Mouse (Mus musculus) neural tube, embryonic 14.5 days (tissue): ENCODE data around the gene Cfap45. TPM values are rescaled to one million over a fixed set of nuclear protein-coding genes. Genes with fewer than 3 reads are reported as not detected.

Experiments
- ATAC-seq: fragments of 200-750 bp; cut with Nextera tagmentation; 2 replicates; pipeline ENCODE4 v1.8.0; 2017; ENCODE audit warnings: low read depth, mild to moderate bottlenecking, moderate TSS enrichment, moderate library complexity
- H3K27ac ChIP-seq: fragments of 300-500 bp; sonication (generic); 2 replicates; pipeline ENCODE4 v1.5.1; 2014; ENCODE audit warnings: low read depth, mild to moderate bottlenecking, control low read depth, low read length, moderate library complexity, mixed read lengths
- H3K27me3 ChIP-seq: fragments of 300-500 bp; sonication (generic); 2 replicates; pipeline ENCODE4 v1.6.1; 2014; ENCODE audit warnings: low read length; ENCODE audit not compliant: control insufficient read depth, insufficient read depth
- H3K36me3 ChIP-seq: fragments of 300-500 bp; sonication (generic); 2 replicates; pipeline ENCODE4 v1.6.1; 2014; ENCODE audit warnings: low read length, mixed read lengths; ENCODE audit not compliant: control insufficient read depth, insufficient read depth
- H3K4me1 ChIP-seq: fragments of 300-500 bp; sonication (generic); 2 replicates; pipeline ENCODE4 v1.6.1; 2014; ENCODE audit warnings: low read length; ENCODE audit not compliant: control insufficient read depth, insufficient read depth
- H3K4me2 ChIP-seq: fragments of 300-500 bp; sonication (generic); 2 replicates; pipeline ENCODE4 v1.6.1; 2014; ENCODE audit warnings: mild to moderate bottlenecking, low read depth, low read length, control low read depth
- H3K4me3 ChIP-seq: fragments of 300-500 bp; sonication (generic); 2 replicates; pipeline ENCODE4 v1.5.1; 2014; ENCODE audit warnings: low read depth, low read length, control low read depth, mixed read lengths
- H3K9ac ChIP-seq: fragments of 300-500 bp; sonication (generic); replicated peaks from 2 replicates; pipeline ENCODE4 v1.6.1; 2014; ENCODE audit warnings: low read depth, mild to moderate bottlenecking, control low read depth, low read length, mixed read lengths
- H3K9me3 ChIP-seq: fragments of 300-500 bp; sonication (generic); 2 replicates; pipeline ENCODE4 v1.6.1; 2016; ENCODE audit warnings: low read length; ENCODE audit not compliant: control insufficient read depth
- WGBS: fragments of 180-500 bp; shearing (Covaris S2); extraction: QIAGEN DNeasy Blood & Tissue Kit; methylation state at CpG from one replicate; pipeline ENCODE4 v1.1.7; 2014; 5-methylcytosine and 5-hydroxymethylcytosine counted together
- polyA plus RNA-seq: library from polyadenylated mRNA; unstranded; fragments of >200 nt; fragmentation: Nextera tagmentation; extraction: Ambion mirVana; gene quantifications from 2 replicates; pipeline ENCODE4 v1.2.1, GENCODE M21; 2014

Gene Cfap45
- polyA plus RNA-seq, 1 experiment from 2014 or later = 3.5 TPM

DNA sequence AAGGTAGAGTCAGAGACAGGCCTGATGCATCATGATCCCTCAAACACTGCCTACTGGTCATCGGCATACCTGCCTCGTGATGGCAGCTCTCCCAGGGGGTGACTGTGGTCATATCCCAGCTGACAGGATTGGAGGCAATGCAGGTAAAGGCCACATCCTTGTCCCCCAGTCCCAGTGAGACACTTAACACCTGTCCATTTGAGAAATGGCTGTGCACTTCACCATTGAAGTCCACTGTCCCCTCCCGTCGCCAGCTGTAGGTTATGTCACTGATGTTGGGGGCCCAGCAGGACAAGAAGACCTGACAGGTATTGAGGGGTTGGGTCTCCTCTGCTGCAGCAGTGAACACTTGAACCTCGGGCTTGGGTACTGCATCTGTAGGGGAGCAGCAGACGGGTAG, 63.7 kb downstream of the Cfap45 start:
- H3K4me1 ChIP-seq = peaks cover 11% of the 10 kb centered on the region
- H3K27ac ChIP-seq = no peak overlapping the region
- no peak overlapping the region for H3K9ac ChIP-seq
- no peaks in the 10 kb centered on the region for H3K9me3 ChIP-seq
- 90% methylated on average over 6 of the region's 6 CpGs for WGBS
- ATAC-seq = no peak
- no peak overlapping the region for H3K4me2 ChIP-seq
- no peak overlapping the region for H3K4me3 ChIP-seq
- no peaks in the 10 kb centered on the region for H3K27me3 ChIP-seq
- no peaks in the 10 kb centered on the region for H3K36me3 ChIP-seq

DNA sequence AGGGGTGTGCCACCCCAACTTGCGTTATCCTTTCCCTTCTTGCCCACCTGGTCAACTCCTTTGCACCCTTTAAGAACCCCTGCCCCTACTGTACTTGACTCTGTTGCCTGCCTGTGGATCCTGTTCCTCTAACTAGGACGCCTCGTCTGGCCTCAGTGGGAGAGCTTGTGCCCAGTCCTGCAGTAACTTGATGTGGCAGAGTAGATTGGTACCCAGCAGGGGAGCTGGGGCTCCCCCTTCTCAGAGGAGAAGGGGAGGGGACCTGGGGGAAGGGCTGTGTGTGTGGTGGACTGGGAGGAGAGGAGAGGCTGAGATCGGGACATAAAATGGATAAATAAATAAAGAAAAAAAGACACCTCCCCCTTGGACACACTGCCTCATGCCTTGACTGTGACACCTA, 64.4 kb downstream of the Cfap45 start:
- Histone ChIP-seq H3K4me3 (no peak overlapping the region), H3K4me2 (no peak overlapping the region), H3K9ac (no peak overlapping the region), H3K27ac (peak overlapping the region; percentile 78; the same call in 1 of the 2 replicates), H3K36me3 (no peaks in the 10 kb centered on the region), H3K27me3 (no peaks in the 10 kb centered on the region), H3K9me3 (no peaks in the 10 kb centered on the region), H3K4me1 (peaks cover 11% of the 10 kb centered on the region)
- whole genome bisulfite sequencing = 50% methylated on average over 4 of the region's 4 CpGs
- ATAC-seq = no peak

DNA sequence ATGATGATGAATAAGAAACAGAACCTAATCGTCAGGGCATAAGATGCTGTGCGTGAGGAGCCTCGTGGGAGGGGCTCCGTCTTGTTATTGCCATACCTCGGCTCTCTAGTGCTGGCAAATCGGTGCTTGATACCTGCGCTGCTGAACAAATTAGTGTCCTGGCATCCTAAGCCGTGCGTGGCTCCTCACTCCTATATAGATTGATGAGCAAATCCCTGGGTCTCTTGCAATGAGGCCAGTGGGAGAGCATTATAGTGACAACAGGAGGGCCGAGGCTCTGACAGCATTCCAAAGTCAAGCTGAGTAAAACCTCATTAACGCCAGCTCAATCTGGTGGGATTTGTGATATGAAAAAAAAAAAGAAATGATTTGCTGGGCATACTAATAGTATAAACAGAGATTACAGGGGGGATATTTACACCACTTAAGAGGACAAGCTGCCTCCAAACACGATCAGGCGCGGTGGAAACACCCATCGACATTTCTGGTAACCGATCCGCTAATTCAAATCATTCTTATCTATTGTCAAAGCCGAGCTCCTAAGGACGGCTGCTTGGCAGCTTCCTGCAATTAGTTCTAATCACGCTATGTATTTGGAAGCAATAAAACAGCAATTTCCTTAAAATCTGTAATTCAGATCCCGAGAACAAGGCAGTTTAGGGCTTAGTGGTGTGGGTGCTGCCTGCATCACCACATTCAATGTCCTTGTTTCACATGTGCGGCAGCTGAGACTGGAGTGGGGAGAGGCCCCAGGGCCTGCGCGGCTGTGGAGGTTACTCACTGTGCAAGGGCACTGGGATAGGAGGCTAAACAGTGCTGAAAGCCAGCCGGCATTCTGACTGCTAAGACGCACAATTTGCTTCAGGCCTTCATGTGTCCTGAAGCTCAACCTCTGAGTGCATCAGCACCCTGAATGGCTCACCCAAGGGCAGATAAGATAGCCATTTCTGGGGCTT, 65.3 kb downstream of the Cfap45 start:
- Histone ChIP-seq H3K4me2 (peak overlapping the region; percentile 9; the same call in 1 of the 2 replicates), H3K36me3 (no peaks in the 10 kb centered on the region), H3K27me3 (no peaks in the 10 kb centered on the region), H3K4me3 (no peak overlapping the region), H3K4me1 (peaks cover 11% of the 10 kb centered on the region), H3K9me3 (no peaks in the 10 kb centered on the region), H3K27ac (peak overlapping the region; percentile 78), H3K9ac (no peak overlapping the region)
- WGBS = 13% methylated on average over 26 of the region's 26 CpGs
- peak; percentile 87 for ATAC-seq

DNA sequence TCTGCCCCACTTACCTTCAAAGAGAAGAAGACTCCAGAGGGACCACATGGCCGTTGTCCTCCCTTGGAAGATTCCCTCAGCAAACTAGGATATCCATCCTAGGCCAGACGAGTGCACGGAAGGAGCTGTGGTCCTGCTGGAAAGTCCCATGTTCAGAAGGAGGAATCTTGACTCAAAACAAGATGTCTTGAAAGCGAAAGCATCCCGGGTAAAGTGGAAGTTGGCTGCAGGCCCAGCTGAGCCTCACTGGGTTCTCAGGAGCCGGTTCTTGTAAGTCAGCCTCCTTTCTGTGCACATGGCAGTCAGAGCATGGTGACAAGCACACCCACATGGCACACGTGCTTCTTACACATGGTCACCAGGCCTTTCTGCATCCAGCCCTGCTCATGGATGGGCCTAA, 69.8 kb downstream of the Cfap45 start, which contains the start of gene Slamf8:
TSS of gene Slamf8 (minus strand) at position 184 of the 400 bp plus-strand sequence.
- H3K4me2 ChIP-seq = no peak within 1 kb of the TSS
- no peaks in the 10 kb centered on the region for H3K27me3 ChIP-seq
- H3K9ac ChIP-seq = no peak within 1 kb of the TSS
- H3K27ac ChIP-seq = no peak within 1 kb of the TSS
- no peak for ATAC-seq
- H3K36me3 ChIP-seq = no peaks in the 10 kb centered on the region
- H3K9me3 ChIP-seq = no peaks in the 10 kb centered on the region
- H3K4me1 ChIP-seq = peaks cover 9% of the 10 kb centered on the region
- 84% methylated on average over 7 of the region's 7 CpGs for WGBS
- no peak within 1 kb of the TSS for H3K4me3 ChIP-seq

DNA sequence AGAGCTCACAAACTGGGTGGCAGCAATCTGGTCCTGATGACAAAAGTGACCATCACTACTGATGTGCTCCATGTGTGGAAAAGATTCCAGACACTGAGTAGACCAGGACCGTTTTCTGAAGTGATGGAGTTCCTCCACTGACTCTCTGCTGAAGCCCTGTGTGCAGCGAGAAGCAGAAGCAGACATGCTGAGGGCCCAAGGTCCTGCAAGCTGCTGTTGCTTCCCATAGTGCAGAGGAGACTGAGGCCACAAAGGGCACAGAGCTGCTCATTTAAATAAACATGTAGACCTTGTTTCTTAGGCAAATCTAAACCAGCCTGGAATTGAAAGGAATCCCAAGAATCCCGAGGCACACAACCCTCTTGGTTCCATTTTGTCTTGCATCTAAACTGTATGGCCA, 72.7 kb downstream of the Cfap45 start:
- H3K4me1 ChIP-seq = no peaks in the 10 kb centered on the region
- no peaks in the 10 kb centered on the region for H3K27me3 ChIP-seq
- WGBS = 73% methylated on average over 3 of the region's 3 CpGs
- no peak overlapping the region for H3K9ac ChIP-seq
- no peaks in the 10 kb centered on the region for H3K9me3 ChIP-seq
- H3K4me2 ChIP-seq = no peak overlapping the region
- H3K4me3 ChIP-seq = no peak overlapping the region
- no peak overlapping the region for H3K27ac ChIP-seq
- no peak for ATAC-seq
- no peaks in the 10 kb centered on the region for H3K36me3 ChIP-seq

DNA sequence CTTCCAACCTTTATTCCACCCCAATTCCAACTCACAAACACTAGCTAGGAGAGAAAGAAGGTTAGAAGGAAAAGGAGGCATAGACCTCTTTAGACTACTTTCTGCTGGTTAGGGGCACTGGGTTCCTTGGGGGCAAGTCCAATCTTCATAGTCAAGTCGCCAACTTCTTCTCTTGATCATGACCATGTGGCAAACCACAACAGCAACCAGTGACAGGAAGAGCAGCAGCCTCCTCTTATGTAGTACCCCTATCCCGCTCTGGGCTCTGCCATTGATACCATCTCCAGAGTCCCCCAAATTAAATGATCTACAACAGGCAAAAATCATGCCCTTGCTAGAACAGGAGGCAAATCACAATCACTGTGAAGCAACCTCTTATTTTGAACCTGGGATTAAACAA, 73.4 kb downstream of the Cfap45 start:
- no peak overlapping the region for H3K9ac ChIP-seq
- no peaks in the 10 kb centered on the region for H3K27me3 ChIP-seq
- H3K36me3 ChIP-seq = no peaks in the 10 kb centered on the region
- 84% methylated on average over 2 of the region's 2 CpGs for WGBS
- H3K27ac ChIP-seq = no peak overlapping the region
- H3K4me2 ChIP-seq = no peak overlapping the region
- H3K4me3 ChIP-seq = no peak overlapping the region
- H3K4me1 ChIP-seq = no peaks in the 10 kb centered on the region
- no peak for ATAC-seq
- no peaks in the 10 kb centered on the region for H3K9me3 ChIP-seq

DNA sequence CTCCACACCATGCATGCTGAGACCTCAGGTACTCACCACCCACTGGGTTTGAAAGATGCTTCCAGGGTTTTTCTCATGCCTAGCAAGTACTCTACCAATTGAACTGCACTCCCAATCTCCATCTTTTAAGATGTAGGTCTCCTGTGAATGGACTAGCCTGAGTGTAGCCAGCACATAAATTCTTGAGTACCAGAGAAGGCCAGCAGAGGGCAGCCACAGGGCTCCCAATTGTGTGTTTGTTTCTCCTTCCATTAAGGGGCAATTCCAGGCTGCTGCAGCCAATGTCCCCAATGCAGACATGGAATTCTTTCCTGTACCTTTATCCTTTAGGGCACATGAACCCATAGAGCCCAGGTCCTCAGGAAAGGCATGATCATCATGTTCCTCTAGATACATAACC, 73.9 kb downstream of the Cfap45 start:
- no peaks in the 10 kb centered on the region for H3K4me1 ChIP-seq
- H3K9ac ChIP-seq = no peak overlapping the region
- H3K27ac ChIP-seq = no peak overlapping the region
- no peak overlapping the region for H3K4me2 ChIP-seq
- no peaks in the 10 kb centered on the region for H3K27me3 ChIP-seq
- no peak overlapping the region for H3K4me3 ChIP-seq
- no peaks in the 10 kb centered on the region for H3K36me3 ChIP-seq
- peak; percentile 41; the same call in 1 of the 2 replicates for ATAC-seq
- no peaks in the 10 kb centered on the region for H3K9me3 ChIP-seq

Other genes starting within 250 kb of the Cfap45 start
- gene Atp1a2, start 222.7 kb upstream of the Cfap45 start, polyA plus RNA-seq = 23.6 and 27.9 TPM in 2 replicates
- gene Kcnj9, start 191.5 kb upstream of the Cfap45 start, polyA plus RNA-seq = 1.3 and 2.7 TPM in 2 replicates
- gene Kcnj10, start 179.6 kb upstream of the Cfap45 start, polyA plus RNA-seq = 2.3 and 2.6 TPM in 2 replicates
- gene Pigm, start 144.3 kb upstream of the Cfap45 start, polyA plus RNA-seq = 5.2 and 6.1 TPM in 2 replicates
- gene Slamf9, start 45.4 kb upstream of the Cfap45 start, polyA plus RNA-seq = 0.21 and 0.31 TPM in 2 replicates
- gene Igsf9, start 39.0 kb upstream of the Cfap45 start, polyA plus RNA-seq = 29.6 and 32.4 TPM in 2 replicates
- 56.9 and 107 TPM in 2 replicates for gene Tagln2, start 20.8 kb upstream of the Cfap45 start, polyA plus RNA-seq
- gene Vsig8, start 35.1 kb downstream of the Cfap45 start, polyA plus RNA-seq = 1.4 and 1.5 TPM in 2 replicates
- not detected in 2 replicates for gene Slamf8, start 69.8 kb downstream of the Cfap45 start, polyA plus RNA-seq
- 0.17 and 0.21 TPM in 2 replicates for gene Fcrl6, start 81.8 kb downstream of the Cfap45 start, polyA plus RNA-seq
- 17.9 and 18.7 TPM in 2 replicates for gene Dusp23, start 112.2 kb downstream of the Cfap45 start, polyA plus RNA-seq
- gene Crp, start 177.3 kb downstream of the Cfap45 start, polyA plus RNA-seq = 0.30 and 0.39 TPM in 2 replicates